Mouse (Mus musculus) kidney, adult 18-20 months (tissue): ENCODE results near the gene Ankrd50.

Source experiments
- DNase-seq: peaks from one replicate; pipeline ENCODE4 v3.0.0; 2021

Ankrd50 gene

DNA sequence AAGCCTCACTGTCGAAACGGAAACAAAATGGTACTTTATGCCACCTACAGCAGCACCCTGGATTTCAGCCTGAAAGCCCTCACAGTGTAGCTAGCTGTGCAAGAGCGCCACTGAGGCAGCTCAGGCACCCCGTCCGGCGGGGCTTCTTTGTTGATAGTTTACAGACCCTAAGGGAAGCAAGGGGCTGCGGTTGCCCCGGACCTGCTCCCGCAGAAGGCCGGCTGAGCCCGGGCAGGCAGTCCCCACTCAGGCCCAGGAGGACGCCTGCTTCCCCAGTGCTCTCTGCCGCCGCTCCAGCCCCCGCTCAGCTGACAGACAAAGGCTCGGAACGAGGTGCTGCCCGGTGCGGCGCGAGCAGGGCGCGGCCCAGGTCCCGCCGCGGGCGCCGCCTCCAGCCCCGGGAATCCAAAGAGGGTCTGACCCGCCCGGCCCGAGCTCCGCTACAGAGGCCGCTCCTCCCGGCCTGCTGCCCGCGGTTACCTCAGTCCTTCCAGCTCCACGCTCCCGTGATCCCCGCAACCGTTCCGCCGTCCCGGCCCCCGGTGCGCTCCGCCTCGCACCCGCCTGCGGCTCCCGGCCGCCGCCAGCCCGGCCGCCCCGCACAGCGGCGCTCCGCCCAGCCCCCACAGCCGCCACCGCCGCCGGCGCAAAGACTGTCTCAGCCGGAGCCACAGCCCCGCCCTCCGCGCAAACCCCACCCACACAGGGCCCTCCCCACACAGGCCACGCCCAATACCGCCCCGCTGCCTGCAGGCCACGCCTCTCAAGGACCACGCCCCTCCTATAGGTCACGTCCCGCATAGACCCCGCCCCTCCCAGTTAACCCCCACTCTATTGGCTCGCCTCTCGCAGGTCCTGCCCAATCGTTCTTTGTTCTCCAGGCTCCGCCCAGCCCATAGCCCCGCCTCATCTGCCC, at the start of gene Ankrd50:
TSS of gene Ankrd50 (minus strand) at position 654 of the 916 bp plus-strand sequence.
- DNase-seq, result peak; percentile 99

DNA sequence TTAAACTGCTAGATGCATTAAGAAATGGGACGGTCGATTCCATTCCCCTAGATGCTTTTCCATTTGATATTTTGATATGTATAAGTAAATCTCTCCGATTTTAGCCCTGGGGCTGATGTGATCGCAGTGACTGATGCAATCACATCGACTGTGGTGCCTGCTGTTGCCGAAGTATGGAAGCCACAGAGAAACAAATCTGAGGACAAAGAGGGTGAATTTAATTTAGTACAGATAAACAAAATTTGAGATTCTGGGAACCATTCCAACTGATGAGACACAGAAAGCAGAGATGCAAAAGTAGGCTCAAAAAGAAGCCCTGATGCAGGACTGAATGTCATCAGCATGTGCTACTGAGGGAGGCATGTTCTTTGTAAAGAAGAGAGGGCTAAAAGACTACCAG, 49.6 kb upstream of the Ankrd50 start:
- DNase-seq, result no peak

DNA sequence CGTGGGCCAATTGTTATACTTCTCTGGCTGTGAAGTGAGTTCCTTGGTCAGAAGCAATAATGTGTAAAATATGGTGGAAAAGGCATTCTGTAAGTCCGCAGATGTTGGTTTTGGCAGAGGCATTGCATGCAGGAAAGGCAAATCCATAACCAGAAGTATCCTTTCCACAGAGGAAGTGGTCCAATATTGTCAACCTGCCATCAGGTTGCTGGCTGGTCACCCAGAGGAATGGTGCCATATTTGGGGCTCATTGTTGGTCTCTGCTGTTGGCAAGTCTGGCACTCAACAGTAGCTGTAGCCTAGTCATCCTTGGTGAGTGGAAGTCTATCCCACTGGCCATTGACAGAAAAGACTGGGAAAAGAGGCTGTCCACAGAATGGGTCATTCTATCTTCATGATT, 35.8 kb upstream of the Ankrd50 start:
- DNase-seq, result no peak

DNA sequence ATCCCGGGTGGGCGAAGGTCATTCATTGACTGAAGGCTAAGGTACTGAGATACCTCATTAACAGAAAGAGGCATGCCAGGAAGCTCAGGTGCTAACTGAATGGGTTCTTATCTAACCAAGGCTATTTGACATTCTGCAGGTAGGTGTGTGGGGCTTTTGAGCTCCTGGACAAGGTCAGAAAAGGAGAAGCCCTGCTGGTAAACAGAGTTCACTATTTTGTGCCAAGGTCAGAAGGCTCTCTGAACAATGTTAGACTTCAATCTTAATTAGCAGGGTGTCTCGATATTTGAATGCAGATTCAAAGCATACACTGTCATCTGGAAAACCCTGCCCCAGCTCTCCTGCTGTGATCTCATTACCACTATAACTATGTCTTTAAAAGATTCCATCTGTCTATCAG, 35.3 kb upstream of the Ankrd50 start:
- DNase-seq, result no peak

GRCm38 (mm10) chr3:38503606-38504005, 19.0 kb upstream of the Ankrd50 start:
- no peak for DNase-seq

GRCm38 (mm10) chr3:38502156-38502555, 17.5 kb upstream of the Ankrd50 start:
- DNase-seq, result no peak

GRCm38 (mm10) chr3:38501739-38502138, 17.1 kb upstream of the Ankrd50 start:
- DNase-seq, result no peak

DNA sequence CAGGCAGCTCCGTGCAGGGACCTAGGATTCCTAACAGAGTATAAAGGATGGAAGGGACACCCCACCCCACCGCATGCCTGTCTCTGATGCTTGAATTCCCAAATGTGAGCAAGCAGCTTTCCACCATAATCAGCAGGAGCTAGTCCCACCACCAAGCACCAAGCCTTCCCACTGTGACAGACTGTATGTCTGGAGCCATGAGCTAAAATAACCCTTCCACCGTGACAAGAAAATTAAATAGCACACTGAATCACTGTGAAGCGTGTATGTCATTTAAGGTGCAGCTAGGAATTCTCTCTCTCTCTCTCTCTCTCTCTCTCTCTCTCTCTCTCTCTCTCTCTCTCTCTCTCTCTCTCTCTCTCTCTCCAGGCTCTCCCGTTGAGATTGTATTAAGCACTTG, 16.7 kb upstream of the Ankrd50 start:
- no peak for DNase-seq

GRCm38 (mm10) chr3:38498561-38498960, 13.9 kb upstream of the Ankrd50 start:
- no peak for DNase-seq

GRCm38 (mm10) chr3:38496795-38497385, 12.2 kb upstream of the Ankrd50 start:
- no peak for DNase-seq

GRCm38 (mm10) chr3:38491702-38492101, 7.1 kb upstream of the Ankrd50 start:
- no peak for DNase-seq

DNA sequence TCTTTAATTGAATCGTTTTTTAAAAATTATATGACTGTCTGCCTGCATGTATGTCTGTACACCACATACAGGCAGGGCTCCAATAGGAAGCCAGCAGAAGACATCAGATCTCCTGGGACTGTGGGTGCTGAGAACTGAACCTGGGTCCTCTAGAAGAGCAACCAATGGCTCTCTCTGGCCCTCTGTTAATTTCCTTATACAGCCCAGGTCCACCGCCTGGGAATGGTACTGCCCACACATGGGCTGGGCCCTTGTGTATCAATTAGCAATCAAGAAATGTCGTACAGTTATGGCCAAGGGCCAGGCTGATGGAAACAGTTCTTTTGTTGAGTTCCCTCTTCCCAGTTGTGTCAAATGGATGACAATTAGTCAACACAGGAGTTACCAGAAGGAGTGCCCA, 6.6 kb upstream of the Ankrd50 start:
- no peak for DNase-seq

- no peak for DNase-seq
These were observed 6.1 kb upstream of the Ankrd50 start for GRCm38 (mm10) chr3:38490720-38491119.

GRCm38 (mm10) chr3:38485107-38485545, 482 bp upstream of the Ankrd50 start:
- no peak for DNase-seq

DNA sequence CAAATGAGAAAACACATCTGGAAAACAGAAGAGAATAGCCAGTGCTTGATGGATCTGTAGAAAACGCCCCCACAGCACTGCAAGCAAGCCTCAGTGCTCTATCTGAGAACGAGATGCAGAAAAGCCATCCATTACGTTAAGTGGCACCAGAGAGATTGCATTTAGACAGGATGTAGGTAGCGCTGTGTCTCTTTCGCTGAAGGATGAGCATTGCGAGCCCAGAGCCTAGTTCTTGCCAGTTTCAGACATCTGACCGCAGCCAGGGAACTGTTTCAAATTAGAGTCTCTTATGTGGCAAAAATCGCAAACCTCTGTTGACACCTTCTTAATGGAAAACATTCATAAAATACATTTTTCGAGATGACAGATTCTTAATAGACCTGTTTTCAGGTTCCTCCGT, 1.1 kb downstream of the Ankrd50 start:
- no peak for DNase-seq

DNA sequence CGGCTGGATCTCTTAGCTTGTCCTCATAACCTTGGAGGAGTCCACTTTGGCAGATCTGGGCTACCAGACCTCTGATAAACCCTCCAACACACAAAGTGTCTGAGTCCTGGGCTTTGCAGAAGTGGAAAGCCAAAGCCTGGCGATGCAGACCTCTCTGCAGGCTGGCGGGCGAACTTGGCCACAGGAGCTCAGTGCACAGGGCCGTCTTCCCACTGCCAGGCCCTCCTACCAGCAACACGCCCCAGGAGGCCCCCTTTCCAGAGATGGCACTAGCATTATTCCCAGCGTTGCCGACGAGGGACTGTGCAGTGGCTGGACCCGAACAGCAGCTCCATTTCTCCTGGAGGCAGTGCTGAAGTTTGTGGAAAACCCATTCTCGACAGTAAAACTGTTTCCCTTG, 1.9 kb downstream of the Ankrd50 start:
- no peak for DNase-seq

GRCm38 (mm10) chr3:38481106-38481505, 3.5 kb downstream of the Ankrd50 start:
- no peak for DNase-seq

DNA sequence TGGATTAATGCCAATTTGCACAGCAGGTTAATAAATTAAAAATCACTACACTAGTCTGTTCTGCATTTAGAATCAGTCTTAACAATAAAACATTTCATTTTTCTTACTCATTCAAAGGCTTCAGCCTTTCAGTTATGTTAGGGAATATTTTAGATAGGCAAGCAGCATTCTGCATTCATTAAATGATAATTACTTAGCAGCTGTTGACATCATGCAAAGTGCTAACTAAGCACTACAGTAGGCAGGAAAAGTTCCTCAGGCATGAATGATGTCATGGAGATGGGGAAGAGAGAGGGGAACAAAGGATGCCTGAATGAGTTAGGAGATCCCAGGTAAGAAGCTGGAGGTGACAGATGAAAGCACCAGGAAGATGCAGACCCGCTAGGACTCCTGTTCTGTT, 6.7 kb downstream of the Ankrd50 start:
- DNase-seq, result no peak

GRCm38 (mm10) chr3:38475587-38475986, 9.1 kb downstream of the Ankrd50 start:
- no peak for DNase-seq

DNA sequence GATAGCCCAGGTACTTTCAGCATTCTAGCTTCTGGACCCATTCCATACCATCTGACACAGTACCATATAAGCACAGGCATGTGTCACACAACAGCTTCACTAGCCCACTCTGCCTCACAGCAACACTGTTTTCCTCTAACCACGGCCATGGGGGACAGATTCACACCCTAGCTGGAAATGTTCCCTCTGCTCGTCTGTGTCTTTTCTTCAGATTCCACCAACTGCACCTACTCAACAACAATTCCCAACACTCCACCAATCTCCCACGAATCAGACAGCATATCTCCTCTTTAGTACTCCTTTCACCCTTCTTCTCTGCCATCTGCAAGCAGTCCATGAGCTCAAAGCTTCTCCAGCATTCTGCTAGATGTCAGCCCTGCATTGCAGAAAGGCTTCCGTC, 11.5 kb downstream of the Ankrd50 start:
- no peak for DNase-seq

GRCm38 (mm10) chr3:38471516-38471915, 13.1 kb downstream of the Ankrd50 start:
- no peak for DNase-seq

DNA sequence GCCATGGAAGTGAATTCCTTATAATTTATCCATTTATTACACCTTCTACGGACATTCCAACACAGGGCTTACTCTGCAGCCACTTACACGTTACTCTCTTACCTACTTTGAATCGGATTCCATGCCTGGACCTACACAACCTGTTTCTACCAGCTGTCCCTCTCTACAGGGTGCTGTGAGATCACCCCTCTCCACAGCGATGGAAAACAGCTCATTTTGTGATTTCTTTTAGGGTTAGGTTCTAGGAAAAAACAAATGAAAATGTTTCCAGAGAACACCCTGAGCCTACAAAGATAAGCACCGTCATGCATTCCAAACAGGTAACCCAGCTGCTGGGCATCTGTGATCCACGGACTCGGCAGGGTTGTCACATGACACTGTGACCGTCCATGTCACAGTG, 16.5 kb downstream of the Ankrd50 start:
- DNase-seq, result no peak

GRCm38 (mm10) chr3:38466880-38467405, 17.7 kb downstream of the Ankrd50 start:
- DNase-seq, result no peak

DNA sequence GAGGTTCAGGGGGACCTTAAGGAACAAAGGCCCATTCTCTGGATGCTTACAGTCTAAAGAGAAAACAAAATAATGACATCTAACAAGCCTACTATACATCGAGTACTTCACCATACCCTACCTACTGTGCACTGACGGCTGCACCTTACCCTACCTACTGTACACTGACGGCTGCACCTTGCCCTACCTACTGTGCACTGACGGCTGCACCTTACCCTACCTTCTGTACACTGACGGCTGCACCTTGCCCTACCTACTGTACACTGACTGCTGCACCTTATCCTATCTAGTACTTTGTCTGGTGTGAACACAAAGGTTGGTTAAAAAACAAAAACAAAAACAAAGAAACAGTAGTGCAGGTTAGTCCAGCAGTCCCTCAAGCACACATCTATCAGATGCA, 18.5 kb downstream of the Ankrd50 start:
- DNase-seq, result no peak
